Mouse (Mus musculus) spleen, adult 12 weeks (tissue): ENCODE measurements around the gene Gm20816.
"Not testable (repeated sequence)": the region's sequence is repeated elsewhere in the genome, so short reads cannot be mapped to it uniquely, and the experiment has no call there.

Source experiments
- DNase-seq: peaks from one replicate; pipeline ENCODE4 v3.0.0; 2022; ENCODE audit warnings: low spot score

The Gm20816 gene

GRCm38 (mm10) chrY:68537655-68538054 lies at the start of gene Gm20816:
Gene Gm20816 (plus strand): TSS chrY:68537955.
- DNase-seq = not testable (repeated sequence)
